Mouse (Mus musculus) heart, adult 2 months (tissue): ENCODE measurements around the gene Irf2. TPM values are rescaled to one million over a fixed set of nuclear protein-coding genes. Genes with fewer than 3 reads are reported as not detected.
A peak's percentile ranks its signal among the peaks of the same experiment; 100 is the strongest.

ENCODE experiments used
- DNase-seq, 2 experiments: peaks; one replicate each; pipeline ENCODE4 v3.0.0; 2021
- H3K27ac ChIP-seq: fragments of 200-600 bp; 2 replicates; pipeline ENCODE4 v1.8.1; 2022
- H3K27me3 ChIP-seq: fragments of 200-500 bp; 2 replicates; pipeline ENCODE4 v1.6.1; 2012; ENCODE audit warnings: mild to moderate bottlenecking, low read length, inconsistent platforms, mixed read lengths; ENCODE audit not compliant: control insufficient read depth, insufficient read depth
- H3K36me3 ChIP-seq: fragments of 200-500 bp; 2 replicates; pipeline ENCODE4 v1.6.1; 2012; ENCODE audit warnings: low read length, inconsistent platforms; ENCODE audit not compliant: control insufficient read depth, insufficient read depth
- H3K4me1 ChIP-seq: fragments of 200-500 bp; 2 replicates; pipeline ENCODE4 v1.6.1; 2011; ENCODE audit warnings: low read length; ENCODE audit not compliant: control insufficient read depth, insufficient read depth
- H3K4me3 ChIP-seq: fragments of 200-600 bp; 2 replicates; pipeline ENCODE4 v1.8.1; 2022
- H3K79me2 ChIP-seq: fragments of 200-500 bp; replicated peaks from 2 replicates; pipeline ENCODE4 v1.6.1; 2012; ENCODE audit warnings: mild to moderate bottlenecking, inconsistent platforms, low read length, moderate library complexity, mixed read lengths; ENCODE audit not compliant: control insufficient read depth, insufficient read depth
- H3K9ac ChIP-seq: fragments of 200-500 bp; 2 replicates; pipeline ENCODE4 v1.6.1; 2012; ENCODE audit warnings: low read depth, mild to moderate bottlenecking, control low read depth, inconsistent platforms, low read length, mixed read lengths
- CTCF ChIP-seq: fragments of 200-600 bp; IDR thresholded peaks from 2 replicates; pipeline ENCODE4 v1.8.1; 2022; ENCODE audit warnings: antibody characterized with exemption, mild to moderate bottlenecking, moderate library complexity
- EP300 ChIP-seq: fragments of 200-500 bp; IDR thresholded peaks from 2 replicates; pipeline ENCODE4 v1.6.1; 2011; ENCODE audit warnings: low read depth, low read length, control low read depth; ENCODE audit not compliant: insufficient read depth
- POLR2A ChIP-seq: fragments of 200-500 bp; IDR thresholded peaks from 2 replicates; pipeline ENCODE4 v1.6.1; 2011; ENCODE audit warnings: mild to moderate bottlenecking, low read depth, low read length, control low read depth; ENCODE audit not compliant: insufficient read depth
- WGBS: fragments of 180-500 bp; shearing (Covaris S2); methylation state at CpG from one replicate; pipeline ENCODE4 v1.1.7; 2018; 5-methylcytosine and 5-hydroxymethylcytosine counted together
- intact Hi-C: fragments of 180-260 bp; cut with DNase I; formaldehyde crosslinking; loops from one replicate; pipeline ENCODE4 v1.15.1; 2025
- polyA plus RNA-seq: library from polyadenylated mRNA; depleted of rRNA; stranded (reverse); fragments of >200 nt; gene quantifications from 2 replicates; pipeline ENCODE4 v1.2.3, GENCODE M21; 2012
- total RNA-seq, 2 experiments: library from RNA; stranded (reverse); gene quantifications; 2 replicates each; pipeline ENCODE4 v1.2.3; 2021

The Irf2 gene
- total and polyA plus RNA-seq, 3 experiments: 10.3 to 35.9 (median 31.8) TPM

DNA sequence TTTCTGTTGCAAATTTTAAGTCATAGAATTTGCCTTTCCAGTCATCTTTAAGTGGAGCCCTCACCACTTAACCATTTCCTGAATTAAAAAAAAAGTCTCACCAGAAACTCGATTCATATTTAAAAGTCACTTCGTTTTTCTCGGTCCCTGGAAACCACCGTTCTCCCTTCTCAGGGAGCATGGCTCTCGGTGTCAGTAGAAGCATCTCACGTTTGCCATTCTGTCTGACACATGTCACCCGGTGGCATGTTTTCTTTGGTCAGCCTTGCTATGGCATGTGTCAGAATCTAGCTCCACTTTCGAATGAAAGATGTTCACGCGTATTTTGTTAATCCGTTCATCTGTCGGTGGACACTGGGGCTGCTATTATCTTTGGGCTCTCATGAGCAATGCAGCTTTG, 13.5 kb downstream of the Irf2 start:
- Histone ChIP-seq H3K27ac (no peak overlapping the region), H3K9ac (no peak overlapping the region)
- WGBS: 75% methylated on average over 12 of the region's 12 CpGs

DNA sequence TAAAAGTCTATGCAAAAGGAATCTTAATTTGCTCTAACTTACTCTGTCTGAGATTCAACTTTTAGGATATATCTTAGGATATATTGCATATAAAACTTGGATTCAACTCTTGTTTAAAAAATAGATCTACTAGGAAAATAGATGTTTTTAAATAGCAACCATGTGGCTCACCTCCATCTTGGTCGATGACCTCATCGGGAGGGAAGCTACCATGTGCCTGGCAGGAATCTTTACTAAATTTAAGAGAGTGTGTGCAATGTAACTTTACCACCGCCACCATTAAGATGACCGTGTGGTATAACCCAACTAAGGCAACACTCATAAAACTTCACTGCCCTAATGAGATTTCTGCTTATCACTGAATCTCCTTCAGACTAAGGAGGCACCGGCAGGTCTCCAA, 14.8 kb downstream of the Irf2 start:
- no peak for TF ChIP-seq EP300
- TF ChIP-seq CTCF: no peak
- TF ChIP-seq POLR2A: no peak
- Histone ChIP-seq H3K36me3 (peaks cover 27% of the 10 kb centered on the region), H3K27me3 (no peaks in the 10 kb centered on the region), H3K79me2 (peaks cover 22% of the 10 kb centered on the region), H3K9ac (no peak overlapping the region), H3K27ac (peak overlapping the region; percentile 43; the same call in 1 of the 2 replicates), H3K4me1 (peaks cover 24% of the 10 kb centered on the region), H3K4me3 (no peak overlapping the region)
- no peak for DNase-seq
- intact Hi-C loops: no loop called here
- WGBS: 57% methylated on average over 5 of the region's 5 CpGs

More for the DNA sequence above, 13.5 kb downstream of the Irf2 start:
- intact Hi-C loops: no loop called here
- no peaks in the 10 kb centered on the region for H3K27me3 ChIP-seq
- no peak for DNase-seq
- H3K79me2 ChIP-seq: peaks cover 24% of the 10 kb centered on the region
- TF ChIP-seq POLR2A (no peak), EP300 (no peak), CTCF (no peak)
- H3K4me3 ChIP-seq: no peak overlapping the region
- peaks cover 21% of the 10 kb centered on the region for H3K4me1 ChIP-seq
- peaks cover 30% of the 10 kb centered on the region for H3K36me3 ChIP-seq

DNA sequence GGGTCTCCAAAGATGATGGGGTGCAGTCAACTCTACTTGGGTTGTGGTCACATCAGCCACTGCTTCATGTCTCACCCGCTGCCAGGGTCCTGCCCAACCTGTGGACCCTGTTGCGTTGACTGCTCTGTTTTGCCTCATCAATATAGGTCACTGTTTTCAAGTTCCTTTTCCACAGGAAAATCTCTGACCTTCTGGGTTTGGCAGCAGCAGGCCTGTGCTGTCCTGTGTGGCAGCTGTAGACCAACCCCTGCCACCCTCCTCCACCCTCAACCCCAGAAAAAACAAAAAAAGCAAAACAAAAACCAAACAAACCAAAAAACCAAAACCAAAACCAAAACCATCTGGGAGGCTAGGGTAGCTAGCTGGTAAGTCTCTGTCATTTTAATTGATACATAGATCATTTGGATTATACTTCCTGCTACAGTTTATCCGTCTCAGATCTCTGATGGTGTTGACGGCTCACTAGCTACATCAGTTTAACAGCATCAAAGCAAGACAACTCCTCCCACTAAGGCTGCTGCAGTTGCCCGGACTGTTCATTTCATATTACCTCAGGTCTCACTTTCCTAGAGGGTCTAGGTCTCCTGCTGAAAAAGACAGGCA, 16.3 kb downstream of the Irf2 start:
- Histone ChIP-seq H3K27me3 (no peaks in the 10 kb centered on the region), H3K36me3 (peaks cover 23% of the 10 kb centered on the region), H3K79me2 (peaks cover 17% of the 10 kb centered on the region), H3K4me3 (no peak overlapping the region), H3K9ac (no peak overlapping the region), H3K27ac (no peak overlapping the region), H3K4me1 (peaks cover 24% of the 10 kb centered on the region)
- 67% methylated on average over 5 of the region's 5 CpGs for WGBS
- peak in 1 of 2 experiments; percentile 14 for DNase-seq
- intact Hi-C loops: no loop called here
- TF ChIP-seq CTCF: no peak
- TF ChIP-seq POLR2A: no peak
- no peak for TF ChIP-seq EP300

DNA sequence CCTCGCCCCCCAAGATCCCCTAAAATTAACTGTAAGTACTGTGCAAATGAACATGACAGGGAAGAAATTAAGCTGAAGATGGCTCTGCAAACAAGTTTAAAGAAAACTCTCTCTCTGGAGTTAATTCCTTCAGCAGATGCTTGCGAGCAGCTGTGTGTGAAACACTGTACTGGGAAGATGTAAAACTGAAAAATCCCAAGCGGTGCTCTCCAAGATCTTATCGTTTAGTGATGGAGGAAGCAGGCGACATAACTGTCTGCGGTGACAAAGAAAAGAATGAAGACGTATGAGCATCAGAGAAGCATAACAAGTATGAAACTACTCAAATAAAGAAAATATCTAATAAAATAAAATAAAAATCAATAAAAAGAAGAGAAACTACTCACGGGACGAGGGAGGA, 18.1 kb downstream of the Irf2 start:
- H3K27ac ChIP-seq: no peak overlapping the region
- WGBS: 60% methylated on average over 9 of the region's 9 CpGs
- no peak for DNase-seq
- no peak for TF ChIP-seq EP300
- no peak for TF ChIP-seq CTCF
- TF ChIP-seq POLR2A: no peak
- no peak overlapping the region for H3K9ac ChIP-seq
- no peak overlapping the region for H3K4me3 ChIP-seq
- intact Hi-C loops: no loop called here
- H3K27me3 ChIP-seq: no peaks in the 10 kb centered on the region
- peaks cover 10% of the 10 kb centered on the region for H3K79me2 ChIP-seq
- H3K4me1 ChIP-seq: peaks cover 21% of the 10 kb centered on the region
- peaks cover 13% of the 10 kb centered on the region for H3K36me3 ChIP-seq

DNA sequence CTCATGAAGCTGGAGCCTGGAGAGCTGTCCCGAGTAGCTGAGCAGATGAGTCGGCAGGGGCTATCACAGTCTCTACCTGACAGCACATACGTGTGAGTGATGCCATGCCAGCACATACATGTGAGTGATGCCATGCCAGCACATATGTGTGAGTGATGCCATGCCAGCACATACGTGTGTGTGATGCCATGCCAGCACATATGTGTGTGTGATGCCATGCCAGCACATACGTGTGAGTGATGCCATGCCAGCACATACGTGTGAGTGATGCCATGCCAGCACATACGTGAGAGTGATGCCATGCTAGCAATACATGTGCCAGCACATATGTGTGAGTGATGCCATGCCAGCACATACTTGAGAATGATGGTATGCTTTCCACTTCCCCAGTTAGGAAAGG, 18.6 kb downstream of the Irf2 start:
- Histone ChIP-seq H3K4me1 (peaks cover 21% of the 10 kb centered on the region), H3K4me3 (no peak overlapping the region), H3K79me2 (peaks cover 9% of the 10 kb centered on the region), H3K9ac (no peak overlapping the region), H3K36me3 (peaks cover 11% of the 10 kb centered on the region), H3K27me3 (no peaks in the 10 kb centered on the region), H3K27ac (no peak overlapping the region)
- intact Hi-C loops: no loop called here
- 90% methylated on average over 7 of the region's 7 CpGs for WGBS
- TF ChIP-seq CTCF (no peak), POLR2A (no peak), EP300 (no peak)
- DNase-seq: no peak

DNA sequence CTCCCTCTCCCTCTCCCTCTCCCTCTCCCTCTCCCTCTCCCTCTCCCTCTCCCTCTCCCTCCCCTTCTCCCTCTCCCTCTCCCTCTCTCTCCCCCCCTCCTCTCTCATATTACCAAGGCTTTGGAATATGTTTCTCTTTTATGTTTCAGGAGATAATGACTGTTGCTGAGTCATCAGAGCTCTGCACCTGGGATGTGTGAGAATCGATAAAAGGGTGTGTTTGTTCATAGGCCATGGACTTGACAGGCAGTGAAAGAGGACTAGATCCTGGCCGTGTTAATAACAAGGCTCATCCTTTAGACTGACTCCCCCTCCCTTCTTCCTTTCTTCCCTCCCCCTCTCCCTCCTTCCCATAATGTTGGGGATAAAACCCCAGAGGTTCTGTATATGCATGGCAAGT, 19.1 kb downstream of the Irf2 start:
- Histone ChIP-seq H3K4me3 (no peak overlapping the region), H3K4me1 (peaks cover 23% of the 10 kb centered on the region), H3K9ac (no peak overlapping the region), H3K79me2 (peaks cover 10% of the 10 kb centered on the region), H3K27me3 (no peaks in the 10 kb centered on the region), H3K36me3 (peaks cover 11% of the 10 kb centered on the region), H3K27ac (no peak overlapping the region)
- intact Hi-C loops: no loop called here
- no peak for DNase-seq
- TF ChIP-seq POLR2A (no peak), EP300 (no peak), CTCF (no peak)
- WGBS: 70% methylated on average over 2 of the region's 2 CpGs
